17 mouse cellular contexts compared by ENCODE assay signal in genomic region chr12:40773091-40773490, GRCm38 (mm10).
"Had no signal": no experiment of that assay in that cellular context is flagged by ENCODE, and none has a peak within 500 bp of the region (broad histone marks: within the 10 kb centered on the region; RNA-seq: fewer than 3 reads in every experiment).

No protein-coding gene starts in this region.

- ATAC-seq: midbrain, embryonic 15.5 days had no signal

- H3K27me3 ChIP-seq: megakaryocyte, embryonic 14.5 days; midbrain, embryonic 12.5 days; midbrain, embryonic 15.5 days; neural tube, embryonic 12.5 days; stomach, embryonic 15.5 days had no signal

- H3K27ac ChIP-seq: liver, embryonic 14.5 days; midbrain, embryonic 12.5 days; midbrain, embryonic 15.5 days; neural tube, embryonic 12.5 days; stomach, embryonic 15.5 days; stomach, postnatal 0 days had no signal

- DNase-seq: lung, adult 18-20 months; lung, embryonic 14.5 days; lung, postnatal 10 days; lung, postnatal 4 days; right cerebral cortex, adult 18-20 months; right cerebral cortex, postnatal 25 days; right cerebral cortex, postnatal 4 days; thymus, adult 2 months; thymus, postnatal 25 days; thymus, postnatal 4 days had no signal

- H3K9me3 ChIP-seq: megakaryocyte, embryonic 14.5 days; midbrain, embryonic 12.5 days; midbrain, embryonic 15.5 days; neural tube, embryonic 12.5 days; stomach, embryonic 15.5 days had no signal

- H3K4me1 ChIP-seq: megakaryocyte, embryonic 14.5 days; midbrain, embryonic 12.5 days; midbrain, embryonic 15.5 days; neural tube, embryonic 12.5 days; stomach, embryonic 15.5 days had no signal

- H3K4me2 ChIP-seq: lung, embryonic 14.5 days; midbrain, embryonic 12.5 days; midbrain, embryonic 15.5 days; neural tube, embryonic 12.5 days; stomach, embryonic 15.5 days had no signal

- H3K4me3 ChIP-seq: megakaryocyte, embryonic 14.5 days; midbrain, embryonic 12.5 days; midbrain, embryonic 15.5 days; neural tube, embryonic 12.5 days; stomach, embryonic 15.5 days had no signal

- H3K9ac ChIP-seq: liver, embryonic 14.5 days; lung, embryonic 14.5 days; midbrain, embryonic 12.5 days; midbrain, embryonic 15.5 days; neural tube, embryonic 12.5 days; stomach, embryonic 15.5 days had no signal

- H3K36me3 ChIP-seq: midbrain, embryonic 12.5 days; midbrain, embryonic 15.5 days; neural tube, embryonic 12.5 days; stomach, embryonic 15.5 days had no signal
